Mouse (Mus musculus): ENCODE results near the gene Tspan5. TPM values are rescaled to one million over a fixed set of nuclear protein-coding genes. Genes with fewer than 3 reads are reported as not detected.

Gene Tspan5
- total RNA-seq, 2 experiments from 2014 or later, result 260 to 264 TPM

- intact Hi-C loops (cut with DNase I), result no loop called here
- no peak for DNase-seq (ENCODE audit: low spot score in 2 of 2)
These were observed 213.2 kb downstream of the Tspan5 start for GRCm38 (mm10) chr3:138955220-138955619.

Other genes starting within 250 kb of the Tspan5 start
- 100 to 1,000 TPM; 176 to 189 TPM for gene Eif4e, start 216.0 kb upstream of the Tspan5 start, total RNA-seq (2021)